Mouse (Mus musculus): ENCODE results near the gene Cadm1.

- TF ChIP-seq CTCF (IDR thresholded peaks at IDR 0.05; ENCODE audit: low read depth), result no peak
- TF ChIP-seq EP300 (IDR thresholded peaks at IDR 0.05; ENCODE audit: low read depth), result no peak
Measured at GRCm38 (mm10) chr9:47861783-47862182, 331.8 kb downstream of the Cadm1 start.

Measured in liver, postnatal 0 days (tissue).